Mouse (Mus musculus) hindbrain, embryonic 12.5 days (tissue): ENCODE results near the gene Dpysl5. TPM values are rescaled to one million over a fixed set of nuclear protein-coding genes. Genes with fewer than 3 reads are reported as not detected.

ENCODE experiments used
- ATAC-seq: fragments of 200-750 bp; cut with Nextera tagmentation; 2 replicates; pipeline ENCODE4 v1.8.0; 2017; ENCODE audit warnings: moderate TSS enrichment; ENCODE audit not compliant: low FRiP score
- H3K27ac ChIP-seq: fragments of 300-500 bp; sonication (generic); 2 replicates; pipeline ENCODE4 v1.5.1; 2016; ENCODE audit warnings: mild to moderate bottlenecking
- H3K27me3 ChIP-seq: fragments of 300-500 bp; sonication (generic); 2 replicates; pipeline ENCODE4 v1.6.1; 2016; ENCODE audit warnings: mild to moderate bottlenecking
- H3K36me3 ChIP-seq: fragments of 300-500 bp; sonication (generic); 2 replicates; pipeline ENCODE4 v1.6.1; 2016; ENCODE audit warnings: mild to moderate bottlenecking
- H3K4me1 ChIP-seq: fragments of 300-500 bp; sonication (generic); 2 replicates; pipeline ENCODE4 v1.6.1; 2016
- H3K4me2 ChIP-seq: fragments of 300-500 bp; sonication (generic); replicated peaks from 2 replicates; pipeline ENCODE4 v1.6.1; 2016; ENCODE audit warnings: mild to moderate bottlenecking
- H3K4me3 ChIP-seq: fragments of 300-500 bp; sonication (generic); 2 replicates; pipeline ENCODE4 v1.5.1; 2016; ENCODE audit warnings: mild to moderate bottlenecking
- H3K9ac ChIP-seq: fragments of 300-500 bp; sonication (generic); 2 replicates; pipeline ENCODE4 v1.6.1; 2016; ENCODE audit warnings: mild to moderate bottlenecking, moderate library complexity
- H3K9me3 ChIP-seq: fragments of 300-500 bp; sonication (generic); replicated peaks from 2 replicates; pipeline ENCODE4 v1.6.1; 2016; ENCODE audit warnings: mild to moderate bottlenecking
- WGBS: fragments of 180-500 bp; shearing (Covaris S2); methylation state at CpG from one replicate; pipeline ENCODE4 v1.1.7; 2016; 5-methylcytosine and 5-hydroxymethylcytosine counted together
- polyA plus RNA-seq: library from polyadenylated mRNA; unstranded; fragments of >200 nt; fragmentation: Nextera tagmentation; extraction: Ambion mirVana; gene quantifications from 2 replicates; pipeline ENCODE4 v1.2.1, GENCODE M21; 2016

Gene Dpysl5
- 135 and 156 TPM in 2 replicates for polyA plus RNA-seq

GRCm38 (mm10) chr5:30711147-30712001 is at the start of gene Dpysl5:
Gene Dpysl5 (plus strand): TSS chr5:30711564.
- Histone ChIP-seq H3K9me3 (no peaks in the 10 kb centered on the region), H3K9ac (peak within 1 kb of the TSS; percentile 92), H3K4me1 (peaks cover 40% of the 10 kb centered on the region), H3K4me3 (peak within 1 kb of the TSS; percentile 72), H3K27ac (peak within 1 kb of the TSS; percentile 95), H3K27me3 (peaks cover 6% of the 10 kb centered on the region), H3K4me2 (peak within 1 kb of the TSS; percentile 77), H3K36me3 (no peaks in the 10 kb centered on the region)
- peak; percentile 91 for ATAC-seq
- under 1% methylated on average over 69 of the region's 71 CpGs for WGBS

GRCm38 (mm10) chr5:30665360-30665759 is 46.0 kb upstream of the Dpysl5 start:
- no peak for ATAC-seq
- Histone ChIP-seq H3K4me2 (no peak overlapping the region), H3K9me3 (no peaks in the 10 kb centered on the region), H3K4me1 (peaks cover 16% of the 10 kb centered on the region), H3K27ac (no peak overlapping the region), H3K27me3 (no peaks in the 10 kb centered on the region), H3K36me3 (peaks cover 10% of the 10 kb centered on the region), H3K9ac (no peak overlapping the region), H3K4me3 (no peak overlapping the region)
- WGBS, result 93% methylated on average over 9 of the region's 9 CpGs

GRCm38 (mm10) chr5:30665968-30666367 is 45.4 kb upstream of the Dpysl5 start:
- Histone ChIP-seq H3K4me3 (peak overlapping the region; percentile 75), H3K27me3 (no peaks in the 10 kb centered on the region), H3K36me3 (peaks cover 13% of the 10 kb centered on the region), H3K9me3 (no peaks in the 10 kb centered on the region), H3K4me2 (peak overlapping the region; percentile 85), H3K4me1 (peaks cover 16% of the 10 kb centered on the region), H3K27ac (0 out of 2 replicates have a peak overlapping the region, but pooled peaks have one; percentile 5), H3K9ac (peak overlapping the region; percentile 49; the same call in 1 of the 2 replicates)
- WGBS, result 73% methylated on average over 6 of the region's 6 CpGs
- ATAC-seq, result no peak

GRCm38 (mm10) chr5:30666391-30667195 is 44.8 kb upstream of the Dpysl5 start, which contains the start of gene Cenpa:
Gene Cenpa (plus strand): TSS chr5:30666777.
- H3K36me3 ChIP-seq, result peaks cover 13% of the 10 kb centered on the region
- under 1% methylated on average over 40 of the region's 40 CpGs for WGBS
- peak within 1 kb of the TSS; percentile 85 for H3K4me2 ChIP-seq
- peak within 1 kb of the TSS; percentile 75 for H3K4me3 ChIP-seq
- no peaks in the 10 kb centered on the region for H3K9me3 ChIP-seq
- H3K4me1 ChIP-seq, result peaks cover 16% of the 10 kb centered on the region
- peak within 1 kb of the TSS; percentile 55 for H3K27ac ChIP-seq
- peak; percentile 92 for ATAC-seq
- peak within 1 kb of the TSS; percentile 77 for H3K9ac ChIP-seq
- no peaks in the 10 kb centered on the region for H3K27me3 ChIP-seq

GRCm38 (mm10) chr5:30667215-30667614 is 44.1 kb upstream of the Dpysl5 start:
- ATAC-seq, result no peak
- peaks cover 17% of the 10 kb centered on the region for H3K36me3 ChIP-seq
- peaks cover 16% of the 10 kb centered on the region for H3K4me1 ChIP-seq
- H3K9me3 ChIP-seq, result no peaks in the 10 kb centered on the region
- H3K4me2 ChIP-seq, result peak overlapping the region; percentile 85
- H3K9ac ChIP-seq, result peak overlapping the region; percentile 77
- peak overlapping the region; percentile 55 for H3K27ac ChIP-seq
- 0% methylated on average over 13 of the region's 13 CpGs for WGBS
- H3K27me3 ChIP-seq, result no peaks in the 10 kb centered on the region
- H3K4me3 ChIP-seq, result peak overlapping the region; percentile 75

- Histone ChIP-seq H3K9me3 (no peaks in the 10 kb centered on the region), H3K4me1 (peaks cover 16% of the 10 kb centered on the region), H3K9ac (peak overlapping the region; percentile 77), H3K27ac (no peak overlapping the region), H3K36me3 (peaks cover 21% of the 10 kb centered on the region), H3K4me2 (peak overlapping the region; percentile 85), H3K27me3 (no peaks in the 10 kb centered on the region), H3K4me3 (peak overlapping the region; percentile 75)
- ATAC-seq, result no peak
- 6% methylated on average over 3 of the region's 3 CpGs for WGBS
Measured at GRCm38 (mm10) chr5:30667686-30668085, 43.7 kb upstream of the Dpysl5 start.

- Histone ChIP-seq H3K27ac (no peak overlapping the region), H3K4me1 (peaks cover 16% of the 10 kb centered on the region), H3K27me3 (no peaks in the 10 kb centered on the region), H3K4me3 (no peak overlapping the region), H3K4me2 (peak overlapping the region; percentile 85), H3K9ac (no peak overlapping the region), H3K36me3 (peaks cover 27% of the 10 kb centered on the region), H3K9me3 (no peaks in the 10 kb centered on the region)
- ATAC-seq, result no peak
- 94% methylated on average over 9 of the region's 9 CpGs for WGBS
Measured at GRCm38 (mm10) chr5:30668637-30669495, 42.5 kb upstream of the Dpysl5 start.

GRCm38 (mm10) chr5:30669496-30669830 is 41.9 kb upstream of the Dpysl5 start:
- no peak overlapping the region for H3K4me3 ChIP-seq
- peaks cover 27% of the 10 kb centered on the region for H3K36me3 ChIP-seq
- H3K4me1 ChIP-seq, result peaks cover 16% of the 10 kb centered on the region
- no peak overlapping the region for H3K9ac ChIP-seq
- H3K9me3 ChIP-seq, result no peaks in the 10 kb centered on the region
- H3K4me2 ChIP-seq, result no peak overlapping the region
- H3K27ac ChIP-seq, result no peak overlapping the region
- WGBS, result 89% methylated on average over 3 of the region's 3 CpGs
- ATAC-seq, result no peak
- no peaks in the 10 kb centered on the region for H3K27me3 ChIP-seq

GRCm38 (mm10) chr5:30670091-30670490 is 41.3 kb upstream of the Dpysl5 start:
- peaks cover 31% of the 10 kb centered on the region for H3K36me3 ChIP-seq
- no peak overlapping the region for H3K4me2 ChIP-seq
- 94% methylated on average over 7 of the region's 7 CpGs for WGBS
- H3K4me3 ChIP-seq, result no peak overlapping the region
- no peaks in the 10 kb centered on the region for H3K9me3 ChIP-seq
- peaks cover 16% of the 10 kb centered on the region for H3K4me1 ChIP-seq
- H3K27me3 ChIP-seq, result no peaks in the 10 kb centered on the region
- no peak overlapping the region for H3K9ac ChIP-seq
- no peak overlapping the region for H3K27ac ChIP-seq
- ATAC-seq, result no peak

- Histone ChIP-seq H3K36me3 (peaks cover 34% of the 10 kb centered on the region), H3K27ac (no peak overlapping the region), H3K4me2 (no peak overlapping the region), H3K4me3 (no peak overlapping the region), H3K9me3 (no peaks in the 10 kb centered on the region), H3K9ac (no peak overlapping the region), H3K4me1 (no peaks in the 10 kb centered on the region), H3K27me3 (no peaks in the 10 kb centered on the region)
- 86% methylated on average over 7 of the region's 7 CpGs for WGBS
- ATAC-seq, result no peak
Measured at GRCm38 (mm10) chr5:30674001-30674400, 37.4 kb upstream of the Dpysl5 start.

- ATAC-seq, result no peak
- Histone ChIP-seq H3K27ac (no peak overlapping the region), H3K9me3 (no peaks in the 10 kb centered on the region), H3K27me3 (no peaks in the 10 kb centered on the region), H3K4me1 (no peaks in the 10 kb centered on the region), H3K4me3 (no peak overlapping the region), H3K36me3 (peaks cover 24% of the 10 kb centered on the region), H3K4me2 (no peak overlapping the region), H3K9ac (no peak overlapping the region)
- WGBS, result 88% methylated on average over 7 of the region's 7 CpGs
Measured at GRCm38 (mm10) chr5:30676800-30677199, 34.6 kb upstream of the Dpysl5 start.
